Mouse (Mus musculus) CH12.LX (cell line): ENCODE data around the gene Scamp5. TPM values are rescaled to one million over a fixed set of nuclear protein-coding genes. Genes with fewer than 3 reads are reported as not detected.
A peak's percentile ranks its signal among the peaks of the same experiment; 100 is the strongest.

Experiments used
- DNase-seq: peaks from one replicate; pipeline ENCODE4 v3.0.0-alpha.2; 2013; ENCODE audit errors: extremely low read depth
- H3K27ac ChIP-seq: 2 replicates; pipeline ENCODE4 v1.5.1; 2012; ENCODE audit warnings: low read depth, mild to moderate bottlenecking, control low read depth, moderate library complexity; ENCODE audit not compliant: insufficient read depth
- H3K27me3 ChIP-seq: replicated peaks from 2 replicates; pipeline ENCODE3; 2012; ENCODE audit warnings: inconsistent platforms
- H3K36me3 ChIP-seq, 2 experiments: replicated peaks in 1 of 2; 2 replicates each; pipeline versions ENCODE3 to v1.6.1; 2012; ENCODE audit warnings: inconsistent platforms in 1 of 2, low read length in 1 of 2, mild to moderate bottlenecking in 1 of 2, mixed read lengths in 1 of 2, moderate library complexity in 1 of 2; ENCODE audit not compliant: control insufficient read depth in 1 of 2, insufficient read depth in 1 of 2
- H3K4me1 ChIP-seq, 2 experiments: 2 replicates each; pipeline ENCODE4 v1.6.1; 2012; ENCODE audit warnings: inconsistent platforms in 1 of 2, moderate library complexity in 1 of 2; ENCODE audit not compliant: insufficient read depth in 2 of 2, control insufficient read depth in 1 of 2
- H3K4me2 ChIP-seq: 2 replicates; pipeline ENCODE4 v1.6.1; 2012; ENCODE audit warnings: low read depth, mild to moderate bottlenecking, control low read depth; ENCODE audit not compliant: poor library complexity, insufficient read depth, severe bottlenecking
- H3K4me3 ChIP-seq, 3 experiments: fragments of 150-350 bp in 1 of 3; sonication (generic) in 1 of 3; replicated peaks in 1 of 3; 2 replicates each; pipeline versions ENCODE3 to v1.5.1; 2011 to 2012; ENCODE audit warnings: low read depth in 2 of 3, low read length in 2 of 3, mild to moderate bottlenecking in 2 of 3, moderate library complexity in 2 of 3, control low read depth in 1 of 3, improper control_type of control experiment in 1 of 3, inconsistent platforms in 1 of 3, mixed read lengths in 1 of 3; ENCODE audit not compliant: poor library complexity in 1 of 3
- H3K79me2 ChIP-seq: replicated peaks from 2 replicates; pipeline ENCODE4 v1.6.1; 2012; ENCODE audit warnings: mild to moderate bottlenecking, moderate library complexity; ENCODE audit not compliant: control insufficient read depth, poor library complexity, insufficient read depth, severe bottlenecking; ENCODE audit errors: extremely low read depth
- H3K9ac ChIP-seq: 2 replicates; pipeline ENCODE4 v1.6.1; 2012; ENCODE audit warnings: low read depth, mild to moderate bottlenecking, control low read depth, moderate library complexity; ENCODE audit not compliant: insufficient read depth
- H3K9me3 ChIP-seq: replicated peaks from 2 replicates; pipeline ENCODE3; 2012; ENCODE audit warnings: low read length, inconsistent platforms, mixed read lengths
- BHLHE40 ChIP-seq: IDR thresholded peaks from 2 replicates; pipeline ENCODE4 v1.6.1; 2011; ENCODE audit warnings: mild to moderate bottlenecking, low read depth, low read length, improper control_type of control experiment
- CHD2 ChIP-seq: IDR thresholded peaks from 2 replicates; pipeline ENCODE4 v1.6.1; 2011; ENCODE audit warnings: low read length, improper control_type of control experiment
- ELF1 ChIP-seq: IDR thresholded peaks from 2 replicates; pipeline ENCODE4 v1.6.1; 2014; ENCODE audit warnings: low read depth, mild to moderate bottlenecking, inconsistent platforms, low read length, improper control_type of control experiment
- EP300 ChIP-seq: IDR thresholded peaks from 2 replicates; pipeline ENCODE4 v1.6.1; 2011; ENCODE audit warnings: low read length, improper control_type of control experiment
- HCFC1 ChIP-seq: IDR thresholded peaks from 2 replicates; pipeline ENCODE4 v1.6.1; 2012; ENCODE audit warnings: low read depth, mild to moderate bottlenecking, inconsistent platforms, low read length, improper control_type of control experiment
- IRF4 ChIP-seq: IDR thresholded peaks from 2 replicates; pipeline ENCODE4 v1.6.1; 2014; ENCODE audit warnings: low read depth, mild to moderate bottlenecking, inconsistent platforms, low read length, improper control_type of control experiment
- KAT2A ChIP-seq: IDR thresholded peaks from 2 replicates; pipeline ENCODE4 v1.6.1; 2012; ENCODE audit warnings: low read length, improper control_type of control experiment, inconsistent platforms; ENCODE audit not compliant: insufficient replicate concordance
- MAFK ChIP-seq: IDR thresholded peaks from 2 replicates; pipeline ENCODE4 v1.6.1; 2011; ENCODE audit warnings: low read length, improper control_type of control experiment; ENCODE audit not compliant: insufficient replicate concordance
- MAX ChIP-seq: IDR thresholded peaks from 2 replicates; pipeline ENCODE4 v1.6.1; 2011; ENCODE audit warnings: low read length, improper control_type of control experiment
- MXI1 ChIP-seq: IDR thresholded peaks from 2 replicates; pipeline ENCODE4 v1.6.1; 2011; ENCODE audit warnings: mild to moderate bottlenecking, low read depth, low read length, improper control_type of control experiment
- MYC ChIP-seq: IDR thresholded peaks from 2 replicates; pipeline ENCODE4 v1.6.1; 2011; ENCODE audit warnings: low read depth, mild to moderate bottlenecking, improper control_type of control experiment, low read length
- NELFE ChIP-seq: IDR thresholded peaks from 2 replicates; pipeline ENCODE4 v1.6.1; 2011; ENCODE audit warnings: low read depth, low read length, improper control_type of control experiment
- NRF1 ChIP-seq: IDR thresholded peaks from 2 replicates; pipeline ENCODE4 v1.6.1; 2014; ENCODE audit warnings: low read depth, mild to moderate bottlenecking, inconsistent platforms, low read length, improper control_type of control experiment, moderate library complexity
- PAX5 ChIP-seq: IDR thresholded peaks from 2 replicates; pipeline ENCODE4 v1.6.1; 2012; ENCODE audit warnings: low read length, inconsistent platforms, mixed read lengths
- POLR2A ChIP-seq: IDR thresholded peaks from 2 replicates; pipeline ENCODE4 v1.6.1; 2011; ENCODE audit warnings: low read depth, mild to moderate bottlenecking, improper control_type of control experiment, low read length
- POLR2AphosphoS2 ChIP-seq: IDR thresholded peaks from 2 replicates; pipeline ENCODE4 v1.6.1; 2011; ENCODE audit warnings: low read depth, low read length, improper control_type of control experiment
- SIN3A ChIP-seq: IDR thresholded peaks from 2 replicates; pipeline ENCODE4 v1.6.1; 2012; ENCODE audit warnings: low read length, improper control_type of control experiment, inconsistent platforms
- SMC3 ChIP-seq: IDR thresholded peaks from 2 replicates; pipeline ENCODE4 v1.6.1; 2011; ENCODE audit warnings: low read depth, low read length, improper control_type of control experiment
- TBP ChIP-seq: conservative IDR thresholded peaks from 2 replicates; pipeline ENCODE4 v1.6.1; 2011; ENCODE audit warnings: low read depth, low read length, improper control_type of control experiment
- TCF12 ChIP-seq: IDR thresholded peaks from 2 replicates; pipeline ENCODE4 v1.6.1; 2014; ENCODE audit warnings: low read depth, mild to moderate bottlenecking, inconsistent platforms, low read length, improper control_type of control experiment
- USF1 ChIP-seq: IDR thresholded peaks from 2 replicates; pipeline ENCODE4 v1.6.1; 2014; ENCODE audit warnings: low read depth, mild to moderate bottlenecking, inconsistent platforms, low read length, improper control_type of control experiment
- USF2 ChIP-seq: conservative IDR thresholded peaks from 2 replicates; pipeline ENCODE4 v1.6.1; 2011; ENCODE audit warnings: low read depth, low read length, improper control_type of control experiment
- ZC3H11A ChIP-seq: IDR thresholded peaks from 2 replicates; pipeline ENCODE4 v1.6.1; 2012; ENCODE audit warnings: low read depth, mild to moderate bottlenecking, inconsistent platforms, low read length, improper control_type of control experiment
- ZKSCAN1 ChIP-seq: IDR thresholded peaks from 2 replicates; pipeline ENCODE4 v1.6.1; 2012; ENCODE audit warnings: low read depth, inconsistent platforms, low read length, improper control_type of control experiment, borderline replicate concordance
- ZMIZ1 ChIP-seq: IDR thresholded peaks from 2 replicates; pipeline ENCODE4 v1.6.1; 2012; ENCODE audit warnings: low read depth, mild to moderate bottlenecking, inconsistent platforms, low read length, improper control_type of control experiment
- dilution Hi-C: fragments of 300-500 bp; cut with MboI; formaldehyde crosslinking; loops from 2 replicates; pipeline ENCODE4 v1.14.3; 2020; ENCODE audit warnings: low sequenced_read_pairs; ENCODE audit not compliant: extremely low pct_unique_long_range_greater_than_20kb, extremely low pct_ligation_motif_present
- in situ Hi-C: fragments of 300-500 bp; cut with MboI; formaldehyde crosslinking; loops from 3 replicates; pipeline ENCODE4 v1.14.3; 2019; ENCODE audit warnings: low sequenced_read_pairs, low pct_ligation_motif_present, low pct_unique_long_range_greater_than_20kb, mixed read lengths
- polyA plus RNA-seq: library from polyadenylated mRNA; unstranded; fragments of >175 nt; gene quantifications from 2 replicates; pipeline ENCODE4 v1.2.1, GENCODE M21; 2012; ENCODE audit warnings: low read depth; ENCODE audit not compliant: insufficient read length
- total RNA-seq, 2 experiments: library from RNA; depleted of rRNA; stranded (reverse); fragments of 300-350 nt in 1 of 2; fragments of >200 nt in 1 of 2; gene quantifications; 2 replicates each; pipeline ENCODE4 v1.2.3; 2012 to 2014

Gene Scamp5
- total and polyA plus RNA-seq, 3 experiments, result 0.34 to 2.1 (median 0.99) TPM

GRCm38 (mm10) chr9:57439083-57439482 lies 28.8 kb downstream of the Scamp5 start:
- no peaks in the 10 kb centered on the region for H3K9me3 ChIP-seq
- peak overlapping the region; percentile 53 to 70 (median 67) for H3K4me3 ChIP-seq
- no peaks in the 10 kb centered on the region for H3K79me2 ChIP-seq
- H3K4me2 ChIP-seq, result peak overlapping the region; percentile 97
- H3K27me3 ChIP-seq, result no peaks in the 10 kb centered on the region
- no peak for TF ChIP-seq SMC3
- no peak for TF ChIP-seq ZC3H11A
- no peak for TF ChIP-seq BHLHE40
- TF ChIP-seq ZMIZ1, result no peak
- no peak for TF ChIP-seq CHD2
- TF ChIP-seq MXI1, result peak; percentile 53; the same call in 1 of the 2 replicates
- no peak for TF ChIP-seq IRF4
- TF ChIP-seq TBP, result no peak
- TF ChIP-seq ELF1, result peak; percentile 75
- TF ChIP-seq NELFE, result no peak
- TF ChIP-seq ZKSCAN1, result no peak
- TF ChIP-seq USF1, result no peak
- no peak; the same call in 1 of the 2 replicates for TF ChIP-seq TCF12
- no peak for TF ChIP-seq NRF1
- no peak for TF ChIP-seq EP300
- TF ChIP-seq SIN3A, result peak; percentile 7; the same call in 1 of the 2 replicates
- no peak for TF ChIP-seq PAX5
- TF ChIP-seq MAX, result peak; percentile 90
- no peak; the same call in 1 of the 2 replicates for TF ChIP-seq USF2
- no peak for TF ChIP-seq MAFK
- TF ChIP-seq MYC, result peak; percentile 95
- no peak for TF ChIP-seq POLR2AphosphoS2
- TF ChIP-seq KAT2A, result no peak
- TF ChIP-seq HCFC1, result no peak
- no peak for TF ChIP-seq POLR2A
- TF ChIP-seq, all 38 proteins: peak for 5
- Histone ChIP-seq H3K27ac (no peak overlapping the region), H3K4me1 (peaks cover 8 to 39% of the 10 kb centered on the region in 2 experiments), H3K9ac (peak overlapping the region; percentile 79), H3K36me3 (peaks cover 3 to 41% of the 10 kb centered on the region in 2 experiments)
- peak; percentile 54 for DNase-seq
- in situ Hi-C loops (no loop called here), dilution Hi-C loops (no loop called here)
